Mouse (Mus musculus): Measurements from ENCODE around the gene Vegfd.

GRCm38 (mm10) chrX:164446106-164446551 lies 73.0 kb downstream of the Vegfd start:
- no peak for TF ChIP-seq POLR2A (IDR thresholded peaks at IDR 0.05; ENCODE audit: insufficient read length, low read depth)
- TF ChIP-seq MYOD1 (IDR thresholded peaks at IDR 0.05; ENCODE audit: control insufficient read depth in 1 of 3, insufficient read length in 2 of 3, low read depth in 2 of 3), result no peak
- TF ChIP-seq MYOG (IDR thresholded peaks at IDR 0.05; ENCODE audit: control insufficient read depth in 1 of 3, insufficient read depth in 1 of 3, insufficient read length in 2 of 3, low read depth in 2 of 3), result no peak
- no peak for TF ChIP-seq E2F4 (IDR thresholded peaks at IDR 0.05; ENCODE audit: insufficient read depth)
- no peak for TF ChIP-seq REST (IDR thresholded peaks at IDR 0.05; ENCODE audit: insufficient read depth, insufficient read length)
- TF ChIP-seq TCF12 (IDR thresholded peaks at IDR 0.05; ENCODE audit: insufficient read depth, poor library complexity, severe bottlenecking), result no peak
- no peak for TF ChIP-seq POLR2AphosphoS2 (IDR thresholded peaks at IDR 0.05; ENCODE audit: insufficient read length, low read depth)
- no peak for TF ChIP-seq USF1 (IDR thresholded peaks at IDR 0.05; ENCODE audit: low read depth)
- TF ChIP-seq TCF3 (IDR thresholded peaks at IDR 0.05; ENCODE audit: insufficient read length, low read depth), result no peak
- TF ChIP-seq MAX (IDR thresholded peaks at IDR 0.05; ENCODE audit: low read depth), result no peak
